Mouse (Mus musculus): ENCODE measurements around the gene Fgfr2. TPM values are rescaled to one million over a fixed set of nuclear protein-coding genes. Genes with fewer than 3 reads are reported as not detected.

Gene Fgfr2
- polyA plus RNA-seq, 1 experiment from 2014 or later, result 133 TPM

- H3K9me3 ChIP-seq (ENCODE audit: control insufficient read depth, low read length), result no peaks in the 10 kb centered on the region
- no peak overlapping the region for H3K4me3 ChIP-seq (ENCODE audit: low read length)
- peaks cover 8% of the 10 kb centered on the region; the same call in 1 of the 2 replicates for H3K4me1 ChIP-seq (ENCODE audit: control insufficient read depth, insufficient read depth, low read length)
- no peak overlapping the region for H3K9ac ChIP-seq (ENCODE audit: low read depth, low read length)
- ATAC-seq (ENCODE audit: low FRiP score, low TSS enrichment), result no peak
- H3K27ac ChIP-seq (ENCODE audit: low read depth, low read length), result no peak overlapping the region
- no peaks in the 10 kb centered on the region for H3K36me3 ChIP-seq (ENCODE audit: control insufficient read depth, insufficient read depth, low read length)
- H3K27me3 ChIP-seq (ENCODE audit: control insufficient read depth, insufficient read depth, low read length), result peaks cover 4% of the 10 kb centered on the region; the same call in 1 of the 2 replicates
- 49% methylated on average over 1 of the region's 1 CpGs for WGBS
- no peak overlapping the region for H3K4me2 ChIP-seq (replicated peaks; ENCODE audit: low read depth, low read length)
Observed at GRCm38 (mm10) chr7:130862501-130862900, 2260.6 kb downstream of the Fgfr2 start.

GRCm38 (mm10) chr7:130860721-130861142 is 2262.4 kb downstream of the Fgfr2 start:
- Histone ChIP-seq H3K27ac (ENCODE audit: low read depth, low read length) (peak overlapping the region; percentile 3; the same call in 1 of the 2 replicates), H3K4me3 (ENCODE audit: low read length) (no peak overlapping the region), H3K9ac (ENCODE audit: low read depth, low read length) (no peak overlapping the region), H3K27me3 (ENCODE audit: control insufficient read depth, insufficient read depth, low read length) (peaks cover 4% of the 10 kb centered on the region; the same call in 1 of the 2 replicates), H3K4me1 (ENCODE audit: control insufficient read depth, insufficient read depth, low read length) (peaks cover 8% of the 10 kb centered on the region; the same call in 1 of the 2 replicates), H3K9me3 (ENCODE audit: control insufficient read depth, low read length) (no peaks in the 10 kb centered on the region), H3K4me2 (replicated peaks; ENCODE audit: low read depth, low read length) (no peak overlapping the region), H3K36me3 (ENCODE audit: control insufficient read depth, insufficient read depth, low read length) (no peaks in the 10 kb centered on the region)
- 42% methylated on average over 11 of the region's 11 CpGs for WGBS
- no peak for ATAC-seq (ENCODE audit: low FRiP score, low TSS enrichment)

- H3K27me3 ChIP-seq (ENCODE audit: control insufficient read depth, insufficient read depth, low read length), result peaks cover 4% of the 10 kb centered on the region; the same call in 1 of the 2 replicates
- ATAC-seq (ENCODE audit: low FRiP score, low TSS enrichment), result no peak
- no peak overlapping the region for H3K4me2 ChIP-seq (replicated peaks; ENCODE audit: low read depth, low read length)
- 30% methylated on average over 4 of the region's 5 CpGs for WGBS
- no peak overlapping the region for H3K4me3 ChIP-seq (ENCODE audit: low read length)
- no peaks in the 10 kb centered on the region for H3K36me3 ChIP-seq (ENCODE audit: control insufficient read depth, insufficient read depth, low read length)
- no peak overlapping the region; the same call in 1 of the 2 replicates for H3K27ac ChIP-seq (ENCODE audit: low read depth, low read length)
- H3K9me3 ChIP-seq (ENCODE audit: control insufficient read depth, low read length), result no peaks in the 10 kb centered on the region
- H3K9ac ChIP-seq (ENCODE audit: low read depth, low read length), result no peak overlapping the region
- H3K4me1 ChIP-seq (ENCODE audit: control insufficient read depth, insufficient read depth, low read length), result peaks cover 8% of the 10 kb centered on the region; the same call in 1 of the 2 replicates
Observed at GRCm38 (mm10) chr7:130859926-130860325, 2263.2 kb downstream of the Fgfr2 start.

GRCm38 (mm10) chr7:130857973-130858372 is 2265.2 kb downstream of the Fgfr2 start:
- no peaks in the 10 kb centered on the region for H3K36me3 ChIP-seq (ENCODE audit: control insufficient read depth, insufficient read depth, low read length)
- peaks cover 8% of the 10 kb centered on the region; the same call in 1 of the 2 replicates for H3K4me1 ChIP-seq (ENCODE audit: control insufficient read depth, insufficient read depth, low read length)
- H3K27ac ChIP-seq (ENCODE audit: low read depth, low read length), result no peak overlapping the region
- 68% methylated on average over 6 of the region's 6 CpGs for WGBS
- ATAC-seq (ENCODE audit: low FRiP score, low TSS enrichment), result no peak
- H3K9me3 ChIP-seq (ENCODE audit: control insufficient read depth, low read length), result no peaks in the 10 kb centered on the region
- no peak overlapping the region for H3K4me3 ChIP-seq (ENCODE audit: low read length)
- H3K4me2 ChIP-seq (replicated peaks; ENCODE audit: low read depth, low read length), result no peak overlapping the region
- H3K27me3 ChIP-seq (ENCODE audit: control insufficient read depth, insufficient read depth, low read length), result no peaks in the 10 kb centered on the region
- no peak overlapping the region for H3K9ac ChIP-seq (ENCODE audit: low read depth, low read length)

- Histone ChIP-seq H3K9me3 (ENCODE audit: control insufficient read depth, low read length) (no peaks in the 10 kb centered on the region), H3K36me3 (ENCODE audit: control insufficient read depth, insufficient read depth, low read length) (no peaks in the 10 kb centered on the region), H3K4me1 (ENCODE audit: control insufficient read depth, insufficient read depth, low read length) (0 out of 2 replicates have a peak, but pooled peaks cover under 1% of the 10 kb centered on the region), H3K4me2 (replicated peaks; ENCODE audit: low read depth, low read length) (no peak overlapping the region), H3K4me3 (ENCODE audit: low read length) (no peak overlapping the region), H3K9ac (ENCODE audit: low read depth, low read length) (no peak overlapping the region), H3K27me3 (ENCODE audit: control insufficient read depth, insufficient read depth, low read length) (no peaks in the 10 kb centered on the region), H3K27ac (ENCODE audit: low read depth, low read length) (no peak overlapping the region)
- no peak for ATAC-seq (ENCODE audit: low FRiP score, low TSS enrichment)
- 37% methylated on average over 3 of the region's 3 CpGs for WGBS
Observed at GRCm38 (mm10) chr7:130855681-130856080, 2267.5 kb downstream of the Fgfr2 start.

- Histone ChIP-seq H3K27me3 (ENCODE audit: control insufficient read depth, insufficient read depth, low read length) (no peaks in the 10 kb centered on the region), H3K27ac (ENCODE audit: low read depth, low read length) (no peak overlapping the region), H3K9me3 (ENCODE audit: control insufficient read depth, low read length) (no peaks in the 10 kb centered on the region), H3K4me1 (ENCODE audit: control insufficient read depth, insufficient read depth, low read length) (no peaks in the 10 kb centered on the region), H3K4me3 (ENCODE audit: low read length) (no peak overlapping the region), H3K9ac (ENCODE audit: low read depth, low read length) (no peak overlapping the region), H3K4me2 (replicated peaks; ENCODE audit: low read depth, low read length) (no peak overlapping the region), H3K36me3 (ENCODE audit: control insufficient read depth, insufficient read depth, low read length) (no peaks in the 10 kb centered on the region)
- no peak for ATAC-seq (ENCODE audit: low FRiP score, low TSS enrichment)
- WGBS, result 79% methylated on average over 4 of the region's 4 CpGs
Observed at GRCm38 (mm10) chr7:130854684-130855292, 2268.4 kb downstream of the Fgfr2 start.

GRCm38 (mm10) chr7:130847164-130847718 is 2275.9 kb downstream of the Fgfr2 start:
- ATAC-seq (ENCODE audit: low FRiP score, low TSS enrichment), result no peak
- H3K27me3 ChIP-seq (ENCODE audit: control insufficient read depth, insufficient read depth, low read length), result no peaks in the 10 kb centered on the region
- no peaks in the 10 kb centered on the region for H3K9me3 ChIP-seq (ENCODE audit: control insufficient read depth, low read length)
- H3K4me2 ChIP-seq (replicated peaks; ENCODE audit: low read depth, low read length), result no peak overlapping the region
- no peaks in the 10 kb centered on the region; the same call in 1 of the 2 replicates for H3K4me1 ChIP-seq (ENCODE audit: control insufficient read depth, insufficient read depth, low read length)
- no peak overlapping the region for H3K27ac ChIP-seq (ENCODE audit: low read depth, low read length)
- H3K36me3 ChIP-seq (ENCODE audit: control insufficient read depth, insufficient read depth, low read length), result no peaks in the 10 kb centered on the region
- 86% methylated on average over 17 of the region's 17 CpGs for WGBS
- no peak overlapping the region for H3K9ac ChIP-seq (ENCODE audit: low read depth, low read length)
- H3K4me3 ChIP-seq (ENCODE audit: low read length), result no peak overlapping the region

- Histone ChIP-seq H3K4me1 (ENCODE audit: control insufficient read depth, insufficient read depth, low read length) (peaks cover 32% of the 10 kb centered on the region), H3K9me3 (ENCODE audit: control insufficient read depth, low read length) (no peaks in the 10 kb centered on the region), H3K9ac (ENCODE audit: low read depth, low read length) (no peak overlapping the region), H3K27ac (ENCODE audit: low read depth, low read length) (no peak overlapping the region), H3K27me3 (ENCODE audit: control insufficient read depth, insufficient read depth, low read length) (no peaks in the 10 kb centered on the region), H3K36me3 (ENCODE audit: control insufficient read depth, insufficient read depth, low read length) (no peaks in the 10 kb centered on the region), H3K4me3 (ENCODE audit: low read length) (no peak overlapping the region), H3K4me2 (replicated peaks; ENCODE audit: low read depth, low read length) (no peak overlapping the region)
- 81% methylated on average over 12 of the region's 12 CpGs for WGBS
- no peak for ATAC-seq (ENCODE audit: low FRiP score, low TSS enrichment)
Observed at GRCm38 (mm10) chr7:130839380-130840100, 2283.6 kb downstream of the Fgfr2 start.

GRCm38 (mm10) chr7:130838658-130839025 is 2284.5 kb downstream of the Fgfr2 start:
- Histone ChIP-seq H3K36me3 (ENCODE audit: control insufficient read depth, insufficient read depth, low read length) (no peaks in the 10 kb centered on the region), H3K4me3 (ENCODE audit: low read length) (no peak overlapping the region), H3K4me2 (replicated peaks; ENCODE audit: low read depth, low read length) (no peak overlapping the region), H3K4me1 (ENCODE audit: control insufficient read depth, insufficient read depth, low read length) (peaks cover 32% of the 10 kb centered on the region), H3K27ac (ENCODE audit: low read depth, low read length) (peak overlapping the region; percentile 85; the same call in 1 of the 2 replicates), H3K9ac (ENCODE audit: low read depth, low read length) (no peak overlapping the region), H3K9me3 (ENCODE audit: control insufficient read depth, low read length) (no peaks in the 10 kb centered on the region), H3K27me3 (ENCODE audit: control insufficient read depth, insufficient read depth, low read length) (no peaks in the 10 kb centered on the region)
- WGBS, result 59% methylated on average over 3 of the region's 3 CpGs
- no peak for ATAC-seq (ENCODE audit: low FRiP score, low TSS enrichment)

All from kidney, embryonic 14.5 days (tissue).